ENCODE assay signal across 8 mouse cellular contexts in the genomic region with DNA sequence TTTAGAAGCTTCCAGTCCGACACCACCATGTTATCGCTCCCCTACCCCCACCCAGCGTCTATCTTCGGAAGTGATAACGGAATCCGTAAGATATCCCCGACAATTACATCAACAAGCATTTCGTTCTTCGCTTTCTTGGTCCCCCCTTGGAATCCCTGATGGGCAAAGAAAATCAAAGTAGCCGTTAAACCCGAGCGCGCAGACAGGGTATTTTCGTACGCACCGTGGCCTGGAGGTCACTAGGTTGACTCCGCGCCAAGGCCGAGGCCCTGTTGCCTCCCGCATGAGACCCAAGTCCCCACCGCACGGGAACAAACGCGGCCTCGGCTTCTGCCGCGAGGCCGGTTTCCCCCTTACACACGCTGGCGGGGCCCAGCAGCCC. TPM values are rescaled to one million over a fixed set of nuclear protein-coding genes. Genes with fewer than 3 reads are reported as not detected.
DNase-seq lines count a peak whose midpoint lies in the region; ATAC-seq and TF ChIP-seq lines count a peak whose summit lies in the region.

No protein-coding gene starts in this region.

- no peaks in the 10 kb centered on the region for H3K9me3 ChIP-seq in forebrain, embryonic 13.5 days (replicated peaks)
- H3K9me3 ChIP-seq in liver, embryonic 14.5 days (ENCODE audit: control insufficient read depth, low read length), result no peaks in the 10 kb centered on the region
- H3K9me3 ChIP-seq in stomach, embryonic 15.5 days, result no peaks in the 10 kb centered on the region

- ATAC-seq in forebrain, embryonic 13.5 days, result no peak
- ATAC-seq in liver, embryonic 14.5 days (ENCODE audit: insufficient read depth), result peak; percentile 8; the same call in 1 of the 2 replicates
- no peak; the same call in 1 of the 2 replicates for ATAC-seq in stomach, embryonic 15.5 days (ENCODE audit: insufficient read depth, low FRiP score, low read depth)

- peak overlapping the region; percentile 67 for H3K4me2 ChIP-seq in forebrain, embryonic 13.5 days
- peak overlapping the region; percentile 98 for H3K4me2 ChIP-seq in liver, embryonic 14.5 days (ENCODE audit: low read depth)
- peak overlapping the region; percentile 61 for H3K4me2 ChIP-seq in stomach, embryonic 15.5 days

- no peaks in the 10 kb centered on the region for H3K27me3 ChIP-seq in forebrain, embryonic 13.5 days
- H3K27me3 ChIP-seq in liver, embryonic 14.5 days (ENCODE audit: control insufficient read depth, insufficient read depth, low read length), result no peaks in the 10 kb centered on the region
- H3K27me3 ChIP-seq in stomach, embryonic 15.5 days (replicated peaks), result no peaks in the 10 kb centered on the region

- TF ChIP-seq EP300 in liver, embryonic 14.5 days (IDR thresholded peaks at IDR 0.05; ENCODE audit: low read depth), result no peak

- H3K27ac ChIP-seq in forebrain, embryonic 13.5 days, result peak overlapping the region; percentile 96
- H3K27ac ChIP-seq in liver, embryonic 14.5 days, result peak overlapping the region; percentile 86
- H3K27ac ChIP-seq in stomach, embryonic 15.5 days, result peak overlapping the region; percentile 97

- H3K4me1 ChIP-seq in forebrain, embryonic 13.5 days, result peaks cover 52% of the 10 kb centered on the region
- H3K4me1 ChIP-seq in liver, embryonic 14.5 days (replicated peaks; ENCODE audit: control insufficient read depth in 2 of 2, insufficient read depth in 2 of 2, low read length in 1 of 2), result peaks cover 16 to 35% of the 10 kb centered on the region in 2 experiments
- peaks cover 17% of the 10 kb centered on the region; the same call in 1 of the 2 replicates for H3K4me1 ChIP-seq in stomach, embryonic 15.5 days

- peak overlapping the region; percentile 99 for H3K9ac ChIP-seq in forebrain, embryonic 13.5 days
- H3K9ac ChIP-seq in liver, embryonic 14.5 days (replicated peaks), result peak overlapping the region; percentile 92
- peak overlapping the region; percentile 99 for H3K9ac ChIP-seq in stomach, embryonic 15.5 days

- no peak for TF ChIP-seq CTCF in liver, embryonic 14.5 days (IDR thresholded peaks at IDR 0.05; ENCODE audit: low read depth)

- H3K4me3 ChIP-seq in forebrain, embryonic 13.5 days, result peak overlapping the region; percentile 68
- peak overlapping the region; percentile 91 to 96 for H3K4me3 ChIP-seq in liver, embryonic 14.5 days (ENCODE audit: insufficient read depth in 1 of 2, low read depth in 2 of 2, low read length in 2 of 2)
- H3K4me3 ChIP-seq in stomach, embryonic 15.5 days (replicated peaks), result peak overlapping the region; percentile 97

- DNase-seq in cerebellum, postnatal 10 days, result peak; percentile 85 to 89
- DNase-seq in cerebellum, postnatal 36 days, result no peak
- DNase-seq in ovary, adult 18-20 months (ENCODE audit: low spot score), result peak; percentile 35
- no peak for DNase-seq in ovary, postnatal 14 days (ENCODE audit: low spot score)
- peak; percentile 37 to 49 (median 39) for DNase-seq in liver, embryonic 14.5 days (ENCODE audit: low read depth in 3 of 3, low spot score in 3 of 3)
- DNase-seq in adrenal gland, postnatal 10 days, result no peak

- under 1% methylated on average over 30 of the region's 30 CpGs for WGBS in forebrain, embryonic 13.5 days
- WGBS in liver, embryonic 14.5 days (ENCODE audit: insufficient replicate concordance), result 0% methylated on average over 30 of the region's 30 CpGs
- under 1% methylated on average over 30 of the region's 30 CpGs for WGBS in stomach, embryonic 15.5 days

- peaks cover 9% of the 10 kb centered on the region for H3K36me3 ChIP-seq in forebrain, embryonic 13.5 days (ENCODE audit: poor library complexity, severe bottlenecking)
- peaks cover 27% of the 10 kb centered on the region for H3K36me3 ChIP-seq in liver, embryonic 14.5 days (replicated peaks; ENCODE audit: control insufficient read depth, insufficient read depth, low read depth)
- H3K36me3 ChIP-seq in stomach, embryonic 15.5 days, result no peaks in the 10 kb centered on the region

RNA-seq across cellular contexts. Expression of a gene that starts 0.4 kb away (rescaled TPM):
- 830 and 894 TPM in 2 replicates for polyA plus RNA-seq in forebrain, embryonic 13.5 days (2015; fragmentation: Nextera tagmentation; extraction: Ambion mirVana)
- polyA plus RNA-seq in liver, embryonic 14.5 days (2012; rRNA removed), result 94.9 and 161 TPM in 2 replicates
- 240 and 269 TPM in 2 replicates for polyA plus RNA-seq in liver, embryonic 14.5 days (2014; fragmentation: Nextera tagmentation; extraction: Ambion mirVana)
- polyA plus RNA-seq in stomach, embryonic 15.5 days (2015; fragmentation: Nextera tagmentation; extraction: Ambion mirVana), result 570 and 597 TPM in 2 replicates
- 100 to 1,000 TPM; 186 TPM for total RNA-seq in adrenal gland, postnatal 10 days (2021)

RNA-seq across cellular contexts. Expression of a gene that starts 7.0 kb away (rescaled TPM):
- 82.5 and 91.0 TPM in 2 replicates for polyA plus RNA-seq in forebrain, embryonic 13.5 days (2015; fragmentation: Nextera tagmentation; extraction: Ambion mirVana)
- 0.31 and 0.41 TPM in 2 replicates for polyA plus RNA-seq in liver, embryonic 14.5 days (2012; rRNA removed)
- 48.5 and 50.1 TPM in 2 replicates for polyA plus RNA-seq in liver, embryonic 14.5 days (2014; fragmentation: Nextera tagmentation; extraction: Ambion mirVana)
- 56.4 and 59.0 TPM in 2 replicates for polyA plus RNA-seq in stomach, embryonic 15.5 days (2015; fragmentation: Nextera tagmentation; extraction: Ambion mirVana)
- total RNA-seq in adrenal gland, postnatal 10 days (2021), result 1 to 10 TPM in 1 of 2 experiments, under 1 TPM in 1; 0.42 to 1.3 TPM

Comparison
In these comparisons a context has a peak if more than half of its experiments do, and no peak if none do; other contexts are left out.
1. DNase-seq: peak in cerebellum, postnatal 10 days (2 of 2), ovary, adult 18-20 months (single experiment) and liver, embryonic 14.5 days (3 of 3); none in cerebellum, postnatal 36 days (0 of 2), ovary, postnatal 14 days (single experiment) and adrenal gland, postnatal 10 days (single experiment).
2. Peak in every context shown above with its lines, with median percentiles within 50 percentile points of each other: H3K27ac ChIP-seq, H3K4me2 ChIP-seq, H3K4me3 ChIP-seq and H3K9ac ChIP-seq.